Mouse (Mus musculus): ENCODE data around the gene Cks2. TPM values are rescaled to one million over a fixed set of nuclear protein-coding genes. Genes with fewer than 3 reads are reported as not detected.

The Cks2 gene
- polyA plus RNA-seq, 1 experiment from 2014 or later, result 69.3 TPM

DNA sequence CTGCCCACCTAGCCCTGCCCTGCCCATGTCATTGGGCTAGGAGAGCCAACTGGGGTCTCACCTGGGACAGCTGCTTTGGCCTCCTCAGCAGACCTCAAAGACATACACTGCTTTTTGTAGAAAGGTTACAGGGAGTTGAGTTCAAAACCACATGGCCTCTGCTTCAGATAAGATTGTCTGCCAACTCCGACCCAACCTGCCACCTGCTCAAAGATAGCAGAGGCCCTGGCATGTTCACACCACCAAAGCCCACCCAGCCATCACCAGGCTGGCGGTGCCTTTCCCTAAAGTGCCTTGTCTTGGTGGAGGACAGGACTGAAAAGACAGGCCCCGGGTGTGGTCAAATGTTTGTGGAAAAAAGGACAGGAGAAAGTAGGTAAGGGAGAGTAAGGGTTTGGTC lies 53.3 kb downstream of the Cks2 start:
- Histone ChIP-seq H3K27me3 (ENCODE audit: control insufficient read depth, insufficient read depth, low read length) (no peaks in the 10 kb centered on the region), H3K4me2 (ENCODE audit: low read length) (no peak overlapping the region), H3K27ac (replicated peaks; ENCODE audit: low read depth, low read length) (no peak overlapping the region), H3K9ac (replicated peaks; ENCODE audit: low read length) (no peak overlapping the region), H3K9me3 (ENCODE audit: control insufficient read depth, low read length) (no peaks in the 10 kb centered on the region), H3K4me1 (ENCODE audit: control insufficient read depth, insufficient read depth, low read length) (no peaks in the 10 kb centered on the region), H3K36me3 (ENCODE audit: control insufficient read depth, insufficient read depth, low read length) (peaks cover 10% of the 10 kb centered on the region; the same call in 1 of the 2 replicates), H3K4me3 (replicated peaks; ENCODE audit: low read depth, low read length) (no peak overlapping the region)
- WGBS, result 87% methylated on average over 3 of the region's 3 CpGs
- DNase-seq, result no peak
- ATAC-seq (ENCODE audit: low FRiP score, low TSS enrichment), result no peak

Other genes starting within 250 kb of the Cks2 start
- gene S1pr3, start 236.6 kb upstream of the Cks2 start, polyA plus RNA-seq (2014; fragmentation: Nextera tagmentation; extraction: Ambion mirVana), result 6.1 and 12.8 TPM in 2 replicates
- 5.0 and 8.3 TPM in 2 replicates for gene Shc3, start 75.8 kb upstream of the Cks2 start, polyA plus RNA-seq (2014; fragmentation: Nextera tagmentation; extraction: Ambion mirVana)
- gene Secisbp2, start 6.5 kb downstream of the Cks2 start, polyA plus RNA-seq (2014; fragmentation: Nextera tagmentation; extraction: Ambion mirVana), result 26.3 and 32.2 TPM in 2 replicates
- gene Sema4d, start 148.5 kb downstream of the Cks2 start, polyA plus RNA-seq (2014; fragmentation: Nextera tagmentation; extraction: Ambion mirVana), result 11.5 and 13.3 TPM in 2 replicates
- gene Gadd45g, start 201.4 kb downstream of the Cks2 start, polyA plus RNA-seq (2014; fragmentation: Nextera tagmentation; extraction: Ambion mirVana), result 58.7 and 85.9 TPM in 2 replicates